Mouse (Mus musculus): ENCODE measurements around the gene 6030408B16Rik. TPM values are rescaled to one million over a fixed set of nuclear protein-coding genes. Genes with fewer than 3 reads are reported as not detected.

The 6030408B16Rik gene
- total RNA-seq, 2 experiments from 2014 or later: not detected

- ATAC-seq (replicated peaks; ENCODE audit: poor library complexity): no peak
These were observed 2.1 kb downstream of the 6030408B16Rik start for GRCm38 (mm10) chr15:101295106-101295505.

GRCm38 (mm10) chr15:101295616-101296015, 2.6 kb downstream of the 6030408B16Rik start:
- no peak for ATAC-seq (replicated peaks; ENCODE audit: poor library complexity)

GRCm38 (mm10) chr15:101296091-101296490, 3.1 kb downstream of the 6030408B16Rik start:
- ATAC-seq (replicated peaks; ENCODE audit: poor library complexity): no peak

GRCm38 (mm10) chr15:101297988-101298387, 5.0 kb downstream of the 6030408B16Rik start:
- ATAC-seq (replicated peaks; ENCODE audit: poor library complexity): peak; percentile 57

- ATAC-seq (replicated peaks; ENCODE audit: poor library complexity): peak; percentile 35; the same call in 1 of the 2 replicates
These were observed 5.5 kb downstream of the 6030408B16Rik start for GRCm38 (mm10) chr15:101298550-101298949.

- no peak for ATAC-seq (replicated peaks; ENCODE audit: poor library complexity)
These were observed 6.5 kb downstream of the 6030408B16Rik start for GRCm38 (mm10) chr15:101299480-101299960.

- ATAC-seq (replicated peaks; ENCODE audit: poor library complexity): peak; percentile 71
These were observed 7.1 kb downstream of the 6030408B16Rik start for GRCm38 (mm10) chr15:101300128-101300527.

- ATAC-seq (replicated peaks; ENCODE audit: poor library complexity): no peak
These were observed 9.2 kb downstream of the 6030408B16Rik start for GRCm38 (mm10) chr15:101302201-101302600.

- ATAC-seq (replicated peaks; ENCODE audit: poor library complexity): no peak
These were observed 10.8 kb downstream of the 6030408B16Rik start for GRCm38 (mm10) chr15:101303830-101304229.

- no peak for ATAC-seq (replicated peaks; ENCODE audit: poor library complexity)
These were observed 13.4 kb downstream of the 6030408B16Rik start for GRCm38 (mm10) chr15:101306459-101306858.

- peak; percentile 82 for ATAC-seq (replicated peaks; ENCODE audit: poor library complexity)
These were observed 15.7 kb downstream of the 6030408B16Rik start for GRCm38 (mm10) chr15:101308440-101309348.

- ATAC-seq (replicated peaks; ENCODE audit: poor library complexity): no peak
These were observed 16.5 kb downstream of the 6030408B16Rik start for GRCm38 (mm10) chr15:101309493-101309892.

GRCm38 (mm10) chr15:101311087-101311770, 18.2 kb downstream of the 6030408B16Rik start:
- ATAC-seq (replicated peaks; ENCODE audit: poor library complexity): no peak

GRCm38 (mm10) chr15:101312006-101312405, 19.0 kb downstream of the 6030408B16Rik start:
- ATAC-seq (replicated peaks; ENCODE audit: poor library complexity): no peak

GRCm38 (mm10) chr15:101315378-101315777, 22.4 kb downstream of the 6030408B16Rik start:
- ATAC-seq (replicated peaks; ENCODE audit: poor library complexity): no peak

GRCm38 (mm10) chr15:101315832-101316231, 22.8 kb downstream of the 6030408B16Rik start:
- peak; percentile 83 for ATAC-seq (replicated peaks; ENCODE audit: poor library complexity)

GRCm38 (mm10) chr15:101316279-101316912, 23.4 kb downstream of the 6030408B16Rik start:
- no peak for ATAC-seq (replicated peaks; ENCODE audit: poor library complexity)

- ATAC-seq (replicated peaks; ENCODE audit: poor library complexity): no peak
These were observed 24.2 kb downstream of the 6030408B16Rik start for GRCm38 (mm10) chr15:101316913-101317813.

GRCm38 (mm10) chr15:101317814-101318500, 24.9 kb downstream of the 6030408B16Rik start:
- peak; percentile 40 for ATAC-seq (replicated peaks; ENCODE audit: poor library complexity)
